Mouse (Mus musculus): ENCODE measurements around the gene Rabep2. TPM values are rescaled to one million over a fixed set of nuclear protein-coding genes. Genes with fewer than 3 reads are reported as not detected.

Gene Rabep2
- polyA plus RNA-seq, 1 experiment from 2014 or later = 24.2 TPM

DNA sequence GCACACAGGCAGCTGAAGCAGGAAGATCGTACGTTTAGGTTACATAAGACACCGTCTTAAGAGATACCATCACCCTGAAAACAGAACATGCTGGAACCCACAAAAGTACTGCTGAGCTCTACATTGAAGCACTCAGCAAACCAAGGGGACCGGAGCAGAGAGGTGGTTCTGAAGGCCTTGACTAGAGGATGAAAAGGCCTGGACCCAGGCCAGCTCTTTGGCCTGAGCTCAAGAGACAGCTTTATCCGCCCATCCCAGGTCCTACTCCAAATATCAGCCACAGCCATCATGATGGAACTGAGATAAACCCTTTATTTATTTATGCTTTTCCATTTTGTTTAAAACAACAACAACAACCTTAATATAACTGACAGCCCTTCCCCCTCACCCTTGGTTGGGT, 38.1 kb downstream of the Rabep2 start:
- no peaks in the 10 kb centered on the region for H3K27me3 ChIP-seq (replicated peaks)
- WGBS = 82% methylated on average over 5 of the region's 5 CpGs
- H3K27ac ChIP-seq = no peak overlapping the region
- H3K4me3 ChIP-seq (replicated peaks) = no peak overlapping the region
- H3K36me3 ChIP-seq = peaks cover 34% of the 10 kb centered on the region
- no peak overlapping the region for H3K9ac ChIP-seq
- ATAC-seq = no peak
- no peak overlapping the region for H3K4me2 ChIP-seq (replicated peaks)
- no peaks in the 10 kb centered on the region for H3K9me3 ChIP-seq
- H3K4me1 ChIP-seq (replicated peaks) = peaks cover 12% of the 10 kb centered on the region; the same call in 1 of the 2 replicates

DNA sequence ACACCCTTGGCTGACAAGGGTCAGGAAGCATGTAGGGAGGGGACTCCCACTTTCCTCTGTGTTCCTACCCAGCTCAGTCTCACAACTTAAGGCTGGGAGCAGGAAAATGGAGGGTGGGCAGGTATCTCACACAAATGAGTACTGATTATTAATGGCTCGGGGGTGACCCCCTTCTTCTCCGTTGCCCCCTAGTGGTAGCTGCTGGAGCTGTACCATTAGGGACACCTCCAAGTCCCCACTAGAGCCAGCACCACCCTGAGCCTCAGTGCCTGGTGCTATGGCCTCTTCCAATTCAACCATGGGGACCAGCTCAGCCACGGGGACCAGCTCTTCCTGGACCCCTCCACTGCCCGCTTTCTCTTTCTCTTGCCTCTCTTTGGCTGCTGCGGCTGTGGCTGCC, 38.7 kb downstream of the Rabep2 start:
- no peak overlapping the region for H3K9ac ChIP-seq
- no peaks in the 10 kb centered on the region for H3K9me3 ChIP-seq
- H3K4me2 ChIP-seq (replicated peaks) = no peak overlapping the region
- peaks cover 12% of the 10 kb centered on the region; the same call in 1 of the 2 replicates for H3K4me1 ChIP-seq (replicated peaks)
- H3K27ac ChIP-seq = no peak overlapping the region
- H3K4me3 ChIP-seq (replicated peaks) = no peak overlapping the region
- 62% methylated on average over 5 of the region's 5 CpGs for WGBS
- no peak for ATAC-seq
- no peaks in the 10 kb centered on the region for H3K27me3 ChIP-seq (replicated peaks)
- H3K36me3 ChIP-seq = peaks cover 39% of the 10 kb centered on the region

DNA sequence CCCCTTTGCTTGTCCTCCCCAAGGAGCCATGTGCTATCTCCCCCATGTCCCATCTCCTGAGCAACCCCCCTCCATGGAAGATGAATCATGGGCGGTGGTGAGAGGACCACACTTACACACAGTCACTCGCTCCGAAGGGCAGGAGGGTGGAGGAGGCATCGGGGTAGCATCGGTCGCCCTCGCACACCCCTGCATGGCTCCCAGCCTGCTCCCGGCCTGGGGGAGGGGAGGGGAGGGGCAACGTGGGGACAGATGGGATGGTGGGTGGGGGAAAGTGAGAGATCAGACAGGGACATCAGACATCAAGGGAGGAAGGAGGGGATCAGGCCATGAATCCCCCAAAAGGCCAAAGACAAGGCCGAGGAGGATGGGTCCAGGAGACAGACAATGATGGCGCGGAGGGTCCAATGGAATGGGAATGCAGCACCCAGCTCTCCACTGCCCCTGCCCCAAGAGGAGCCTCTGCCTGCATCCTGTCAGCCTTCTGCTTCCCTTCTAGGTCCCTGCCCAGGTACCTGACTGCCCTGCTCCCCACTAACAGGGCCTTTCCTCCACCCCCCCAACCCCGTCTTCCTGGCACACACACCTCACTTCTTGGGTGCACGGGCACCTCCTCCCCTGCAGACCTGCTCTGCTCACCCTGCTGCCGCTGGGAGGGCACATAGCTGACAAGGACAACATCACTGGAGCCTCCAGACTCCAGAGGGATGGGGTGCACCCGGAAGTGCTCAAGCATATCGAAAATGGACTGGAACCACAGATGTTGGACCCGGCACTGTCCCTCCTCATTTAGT, 39.5 kb downstream of the Rabep2 start:
- Histone ChIP-seq H3K4me2 (replicated peaks) (no peak overlapping the region), H3K27me3 (replicated peaks) (no peaks in the 10 kb centered on the region), H3K9ac (no peak overlapping the region), H3K9me3 (no peaks in the 10 kb centered on the region), H3K36me3 (peaks cover 46% of the 10 kb centered on the region), H3K4me3 (replicated peaks) (no peak overlapping the region), H3K27ac (no peak overlapping the region), H3K4me1 (replicated peaks) (peaks cover 12% of the 10 kb centered on the region; the same call in 1 of the 2 replicates)
- WGBS = 91% methylated on average over 18 of the region's 18 CpGs
- no peak for ATAC-seq

DNA sequence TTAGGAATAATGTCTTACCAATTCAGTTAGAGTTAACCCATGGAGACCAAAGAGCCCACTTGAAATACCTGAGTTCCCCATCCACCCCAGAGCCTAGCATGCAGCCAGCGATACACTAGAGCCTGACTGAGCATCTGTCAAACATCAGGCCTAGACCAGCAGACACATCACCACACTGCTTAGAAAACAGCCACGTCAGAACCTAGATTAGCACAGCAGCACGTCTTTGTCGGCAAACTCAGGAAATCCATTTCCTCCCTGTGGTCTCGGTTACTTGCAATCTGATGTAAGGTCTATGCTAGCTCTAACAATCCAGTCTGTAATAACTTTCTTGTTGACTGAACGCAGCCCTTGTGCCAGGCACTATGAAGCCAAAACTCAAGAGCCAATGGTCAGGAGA, 41.5 kb downstream of the Rabep2 start:
- WGBS = 73% methylated on average over 6 of the region's 6 CpGs
- no peak overlapping the region for H3K9ac ChIP-seq
- ATAC-seq = no peak
- no peak overlapping the region for H3K4me3 ChIP-seq (replicated peaks)
- H3K27ac ChIP-seq = no peak overlapping the region
- H3K27me3 ChIP-seq (replicated peaks) = no peaks in the 10 kb centered on the region
- peaks cover 46% of the 10 kb centered on the region for H3K36me3 ChIP-seq
- H3K4me1 ChIP-seq (replicated peaks) = peaks cover 16% of the 10 kb centered on the region
- no peak overlapping the region for H3K4me2 ChIP-seq (replicated peaks)
- H3K9me3 ChIP-seq = no peaks in the 10 kb centered on the region

DNA sequence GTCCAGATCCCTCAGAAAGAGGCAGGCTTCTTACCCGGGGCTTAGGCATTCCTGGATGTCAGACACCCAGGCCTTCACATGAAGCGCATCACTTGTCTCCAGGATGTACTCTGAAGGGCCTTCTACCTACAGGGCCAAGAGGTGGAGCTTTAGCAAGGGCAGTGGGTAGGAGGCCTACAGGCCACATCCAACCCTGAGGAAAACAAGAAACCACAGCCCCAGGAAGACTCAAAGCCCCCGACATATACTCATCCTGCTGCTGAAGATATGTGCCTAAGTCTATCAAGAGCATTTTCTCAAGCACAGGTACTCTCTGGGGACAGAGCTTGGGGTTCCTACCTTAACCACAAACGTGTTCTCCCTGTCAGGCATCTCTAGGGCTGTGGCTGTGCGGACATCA, 42.8 kb downstream of the Rabep2 start:
- H3K27ac ChIP-seq = no peak overlapping the region
- H3K9me3 ChIP-seq = no peaks in the 10 kb centered on the region
- WGBS = 90% methylated on average over 5 of the region's 5 CpGs
- peaks cover 46% of the 10 kb centered on the region for H3K36me3 ChIP-seq
- H3K4me3 ChIP-seq (replicated peaks) = no peak overlapping the region
- ATAC-seq = no peak
- no peak overlapping the region for H3K9ac ChIP-seq
- no peaks in the 10 kb centered on the region for H3K27me3 ChIP-seq (replicated peaks)
- no peak overlapping the region for H3K4me2 ChIP-seq (replicated peaks)
- peaks cover 10% of the 10 kb centered on the region for H3K4me1 ChIP-seq (replicated peaks)

DNA sequence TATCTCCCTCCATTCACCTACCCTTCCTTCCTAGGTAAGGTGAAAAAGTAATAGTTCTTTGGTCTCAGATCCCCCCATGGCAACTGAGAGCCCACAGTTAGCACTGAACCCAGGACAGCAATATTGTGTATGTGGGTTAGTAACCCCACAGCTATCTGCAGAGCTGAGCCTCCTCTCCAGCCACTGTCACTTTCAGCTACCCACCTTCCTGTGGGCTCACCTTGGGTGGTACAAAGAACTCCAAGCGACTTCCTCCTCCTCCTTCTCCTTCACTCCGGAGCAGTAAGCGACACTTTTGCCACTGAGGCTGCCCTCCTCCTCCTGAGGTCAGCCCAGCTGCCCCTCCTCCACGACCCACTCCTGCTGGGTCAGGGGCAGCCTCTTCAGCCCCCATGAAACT, 43.3 kb downstream of the Rabep2 start:
- H3K4me3 ChIP-seq (replicated peaks) = no peak overlapping the region
- no peaks in the 10 kb centered on the region for H3K9me3 ChIP-seq
- peaks cover 10% of the 10 kb centered on the region for H3K4me1 ChIP-seq (replicated peaks)
- no peak for ATAC-seq
- H3K27me3 ChIP-seq (replicated peaks) = no peaks in the 10 kb centered on the region
- no peak overlapping the region for H3K4me2 ChIP-seq (replicated peaks)
- H3K9ac ChIP-seq = no peak overlapping the region
- H3K36me3 ChIP-seq = peaks cover 43% of the 10 kb centered on the region
- no peak overlapping the region for H3K27ac ChIP-seq
- WGBS = 75% methylated on average over 4 of the region's 4 CpGs

DNA sequence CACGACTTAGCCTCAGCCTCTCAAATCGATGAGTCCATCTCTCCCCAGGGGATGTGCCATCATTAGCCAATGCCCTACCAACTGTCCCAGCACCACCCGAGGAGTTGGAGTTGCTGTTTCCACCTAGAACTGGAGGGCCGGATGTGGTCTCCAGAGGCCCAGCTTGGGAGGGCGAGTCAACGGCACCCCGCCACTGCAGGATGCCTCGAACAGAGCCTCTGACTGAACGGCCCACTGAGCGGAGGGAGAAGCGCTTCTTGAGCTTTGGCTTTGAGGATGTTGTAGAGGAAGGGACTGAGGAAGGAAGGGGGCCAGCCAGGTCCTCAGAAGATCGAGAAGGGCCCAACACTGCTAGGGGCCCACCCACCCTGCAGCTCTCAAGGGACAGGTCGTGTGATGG, 43.7 kb downstream of the Rabep2 start:
- ATAC-seq = no peak
- H3K27me3 ChIP-seq (replicated peaks) = no peaks in the 10 kb centered on the region
- H3K36me3 ChIP-seq = peaks cover 39% of the 10 kb centered on the region
- WGBS = 85% methylated on average over 13 of the region's 13 CpGs
- H3K4me2 ChIP-seq (replicated peaks) = no peak overlapping the region
- no peaks in the 10 kb centered on the region for H3K9me3 ChIP-seq
- H3K27ac ChIP-seq = no peak overlapping the region
- peak overlapping the region; percentile 8; the same call in 1 of the 2 replicates for H3K9ac ChIP-seq
- H3K4me1 ChIP-seq (replicated peaks) = peaks cover 10% of the 10 kb centered on the region
- H3K4me3 ChIP-seq (replicated peaks) = no peak overlapping the region

DNA sequence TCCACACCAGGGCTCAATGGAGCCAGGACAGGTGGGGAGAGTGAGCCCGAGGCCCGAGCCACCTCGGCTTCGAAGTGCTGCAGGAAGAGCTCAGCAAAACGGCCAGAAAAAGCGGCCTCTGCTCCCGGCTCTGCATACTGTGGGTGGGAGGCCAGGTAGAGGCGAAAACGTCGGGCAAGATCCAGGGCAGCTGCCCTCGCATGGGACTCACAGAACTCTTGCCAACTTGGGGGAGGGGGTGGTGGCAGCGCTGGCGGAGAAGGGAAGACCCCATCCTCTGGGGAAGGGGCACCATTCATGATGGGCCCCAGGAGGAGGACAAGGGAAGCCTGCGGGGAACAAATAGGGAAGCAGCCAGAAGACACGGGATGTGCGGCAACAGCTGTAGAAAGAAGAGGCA, 44.2 kb downstream of the Rabep2 start:
- no peaks in the 10 kb centered on the region for H3K9me3 ChIP-seq
- H3K4me2 ChIP-seq (replicated peaks) = no peak overlapping the region
- H3K9ac ChIP-seq = peak overlapping the region; percentile 8; the same call in 1 of the 2 replicates
- ATAC-seq = no peak
- H3K4me1 ChIP-seq (replicated peaks) = peaks cover 10% of the 10 kb centered on the region
- peaks cover 36% of the 10 kb centered on the region for H3K36me3 ChIP-seq
- 91% methylated on average over 16 of the region's 16 CpGs for WGBS
- H3K27ac ChIP-seq = no peak overlapping the region
- H3K27me3 ChIP-seq (replicated peaks) = no peaks in the 10 kb centered on the region
- H3K4me3 ChIP-seq (replicated peaks) = no peak overlapping the region

DNA sequence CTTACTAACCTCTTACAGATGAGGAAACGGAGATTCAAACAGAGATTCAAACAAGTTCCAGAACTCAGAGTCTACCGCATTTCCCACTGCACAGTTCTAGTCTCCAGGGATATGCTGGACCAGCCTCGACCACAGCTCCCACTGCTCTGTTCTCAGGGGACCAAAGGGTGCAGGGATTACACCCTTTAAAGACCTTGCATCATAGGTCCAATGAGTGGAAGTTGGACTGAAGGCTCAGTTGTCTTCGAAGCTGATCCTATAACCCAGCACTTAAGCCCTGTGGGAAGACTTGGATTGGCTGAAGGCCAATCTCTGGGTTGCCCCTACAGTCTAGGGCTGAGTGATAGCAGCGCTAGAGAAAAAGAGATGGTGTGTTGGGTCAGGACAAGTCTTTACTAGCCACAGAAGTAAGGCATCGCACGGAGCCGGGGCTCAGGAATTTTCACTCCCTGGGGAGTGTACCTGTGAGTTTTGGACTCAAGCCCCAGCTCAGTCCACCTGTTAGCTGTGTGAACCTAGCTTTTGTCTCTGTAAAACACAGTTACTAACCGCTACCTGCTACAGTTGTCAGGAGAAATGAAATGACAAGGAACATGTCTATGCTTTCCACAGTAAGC, 45.0 kb downstream of the Rabep2 start:
- H3K9ac ChIP-seq = peak overlapping the region; percentile 98
- peak overlapping the region; percentile 86 for H3K4me3 ChIP-seq (replicated peaks)
- no peaks in the 10 kb centered on the region for H3K27me3 ChIP-seq (replicated peaks)
- WGBS = 85% methylated on average over 9 of the region's 9 CpGs
- H3K4me1 ChIP-seq (replicated peaks) = peaks cover 10% of the 10 kb centered on the region
- no peak overlapping the region for H3K27ac ChIP-seq
- no peak for ATAC-seq
- peaks cover 30% of the 10 kb centered on the region for H3K36me3 ChIP-seq
- H3K9me3 ChIP-seq = no peaks in the 10 kb centered on the region
- peak overlapping the region; percentile 85 for H3K4me2 ChIP-seq (replicated peaks)

DNA sequence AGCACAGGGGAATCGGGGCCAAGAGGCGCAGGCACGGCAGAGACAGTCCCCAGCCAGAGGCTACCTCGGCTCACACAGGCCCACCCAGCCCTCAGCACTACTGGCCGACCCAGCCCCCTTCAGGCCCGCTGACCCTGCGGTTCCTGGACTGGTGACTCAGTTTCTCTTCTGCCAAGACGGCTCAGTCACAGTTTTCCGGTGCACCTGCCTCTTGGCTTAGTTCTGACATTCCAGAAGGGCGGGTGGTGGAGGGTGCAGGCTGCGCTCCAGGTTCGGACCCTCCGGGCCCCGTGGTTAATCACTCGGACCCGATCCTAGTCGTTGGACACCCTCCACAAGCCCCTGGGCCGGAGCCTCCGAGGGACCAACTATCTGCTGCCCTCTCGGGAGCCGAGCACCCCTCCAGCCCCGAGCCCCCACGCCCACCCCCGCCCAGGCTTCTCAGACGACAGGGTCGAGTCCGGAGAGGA, 46.0 kb downstream of the Rabep2 start:
- under 1% methylated on average over 26 of the region's 27 CpGs for WGBS
- peak; percentile 51 for ATAC-seq
- Histone ChIP-seq H3K9ac (peak overlapping the region; percentile 98), H3K4me3 (replicated peaks) (peak overlapping the region; percentile 86), H3K4me2 (replicated peaks) (peak overlapping the region; percentile 85), H3K27me3 (replicated peaks) (no peaks in the 10 kb centered on the region), H3K4me1 (replicated peaks) (peaks cover 10% of the 10 kb centered on the region), H3K27ac (peak overlapping the region; percentile 92), H3K36me3 (peaks cover 21% of the 10 kb centered on the region), H3K9me3 (no peaks in the 10 kb centered on the region)

DNA sequence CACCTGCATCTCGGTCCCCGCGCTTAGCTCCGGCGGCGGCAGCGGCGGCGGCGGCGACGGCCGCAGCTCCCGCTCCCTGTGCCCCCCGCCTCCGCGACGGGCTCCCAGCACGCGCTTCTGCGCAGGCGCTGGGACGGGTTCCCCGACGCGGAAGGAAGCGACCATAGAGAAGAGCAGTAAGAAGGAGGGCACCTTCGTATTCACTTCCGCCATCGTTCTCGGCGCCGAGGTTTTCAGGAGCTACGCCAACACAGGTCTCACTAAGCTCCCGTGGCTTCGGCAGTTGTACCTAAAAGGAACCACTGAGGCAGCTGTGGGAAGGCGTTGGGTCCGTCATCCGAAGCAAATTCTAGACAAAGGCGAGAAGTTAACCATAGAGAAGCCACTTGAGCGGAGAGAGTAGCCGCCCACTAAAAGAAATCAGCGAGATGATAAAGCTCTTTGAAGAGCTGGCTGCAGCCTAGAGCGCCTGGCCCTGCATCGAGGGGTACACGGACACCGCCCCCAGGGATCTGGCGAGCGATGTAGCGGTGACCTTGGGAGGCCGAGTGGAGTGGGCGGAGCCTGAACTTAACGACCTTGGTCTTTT, 46.5 kb downstream of the Rabep2 start, which contains the start of gene Sh2b1:
Gene Sh2b1 (minus strand): TSS at position 432 of the 589 bp plus-strand sequence.
- no peaks in the 10 kb centered on the region for H3K27me3 ChIP-seq (replicated peaks)
- H3K9me3 ChIP-seq = no peaks in the 10 kb centered on the region
- under 1% methylated on average over 53 of the region's 53 CpGs for WGBS
- H3K4me1 ChIP-seq (replicated peaks) = peaks cover 10% of the 10 kb centered on the region
- H3K4me2 ChIP-seq (replicated peaks) = peak within 1 kb of the TSS; percentile 85
- peak within 1 kb of the TSS; percentile 98 for H3K9ac ChIP-seq
- H3K36me3 ChIP-seq = peaks cover 21% of the 10 kb centered on the region
- peak within 1 kb of the TSS; percentile 92 for H3K27ac ChIP-seq
- ATAC-seq = peak; percentile 95
- peak within 1 kb of the TSS; percentile 86 for H3K4me3 ChIP-seq (replicated peaks)

DNA sequence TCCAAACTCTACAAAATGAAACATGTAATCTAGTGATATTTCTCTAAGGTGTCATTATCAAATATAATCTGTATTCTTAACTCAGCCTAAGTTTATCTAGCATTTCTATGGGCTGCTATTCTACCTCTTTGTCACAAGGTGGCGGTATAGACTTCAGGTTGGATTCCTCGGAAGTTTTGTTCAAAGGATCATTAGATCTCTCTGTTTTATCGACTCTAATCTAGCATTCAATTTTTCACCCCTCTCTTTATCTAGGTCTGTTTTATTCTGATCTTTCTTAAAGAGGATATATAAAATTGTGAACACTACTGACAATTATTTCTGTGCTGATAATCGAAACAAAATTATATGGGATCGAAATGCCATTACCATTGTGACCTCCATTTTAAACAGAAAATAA, 53.1 kb downstream of the Rabep2 start:
- Histone ChIP-seq H3K4me3 (replicated peaks) (no peak overlapping the region), H3K4me1 (replicated peaks) (no peaks in the 10 kb centered on the region), H3K9ac (no peak overlapping the region), H3K4me2 (replicated peaks) (no peak overlapping the region), H3K27me3 (replicated peaks) (no peaks in the 10 kb centered on the region), H3K9me3 (no peaks in the 10 kb centered on the region), H3K27ac (no peak overlapping the region), H3K36me3 (no peaks in the 10 kb centered on the region)
- no peak for ATAC-seq
- WGBS = 22% methylated on average over 5 of the region's 5 CpGs
